Mouse (Mus musculus): Measurements from ENCODE around the gene Syn3.

DNA sequence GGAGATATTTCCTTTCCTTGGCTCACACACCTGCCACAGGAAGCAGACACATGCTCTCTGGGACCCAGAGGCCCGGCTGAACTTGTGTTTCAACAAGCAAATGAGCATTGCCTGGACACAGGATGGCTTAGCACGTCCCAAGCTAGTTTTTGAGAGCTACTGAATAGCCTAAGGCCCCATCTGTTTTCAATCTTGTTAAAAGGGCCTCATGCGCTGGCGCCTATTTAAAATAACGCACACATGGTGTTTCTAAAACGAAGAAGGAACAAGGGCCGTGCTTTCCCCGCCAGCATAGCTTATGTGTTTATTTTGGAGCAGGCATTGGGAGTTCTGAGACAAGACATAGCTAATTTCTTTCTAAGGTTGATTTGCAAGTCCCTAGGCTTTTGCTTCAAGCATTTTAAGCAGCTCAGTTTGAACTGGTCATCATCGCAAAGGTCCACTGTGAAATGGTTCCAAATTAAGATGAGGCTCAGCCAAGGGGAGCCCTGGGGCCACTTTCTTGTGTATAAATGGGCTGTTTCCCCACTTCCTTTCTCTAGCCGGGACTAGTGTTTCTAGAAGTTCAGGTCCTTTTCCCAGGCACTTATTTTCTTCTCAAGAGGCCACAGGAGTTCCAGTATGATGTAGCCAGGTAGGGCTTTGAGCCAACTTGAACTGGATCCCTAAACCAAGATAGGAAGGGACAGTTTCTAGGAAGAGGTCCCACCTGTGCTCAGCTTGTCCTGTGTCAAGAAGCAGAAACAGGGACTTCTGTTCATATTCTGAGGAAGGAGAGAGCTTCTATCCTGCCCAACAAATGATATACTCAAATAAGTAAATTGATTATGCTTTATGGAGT lies 72.8 kb downstream of the Syn3 start:
- no peak for TF ChIP-seq CTCF (IDR thresholded peaks at IDR 0.05; ENCODE audit: low read depth)
- no peak for TF ChIP-seq EP300 (IDR thresholded peaks at IDR 0.05; ENCODE audit: low read depth)
